Mouse (Mus musculus): ENCODE data around the gene Crisp4.

GRCm38 (mm10) chr1:18129983-18130382, 15.7 kb downstream of the Crisp4 start:
- TF ChIP-seq ZC3H11A (IDR thresholded peaks at IDR 0.05; ENCODE audit: borderline replicate concordance, low read depth, low read length), result no peak
- no peak for TF ChIP-seq ZNF384 (IDR thresholded peaks at IDR 0.05; ENCODE audit: low read depth, low read length)

All from ES-E14 (cell line).